ENCODE assay signal across 8 mouse cellular contexts in the genomic region with DNA sequence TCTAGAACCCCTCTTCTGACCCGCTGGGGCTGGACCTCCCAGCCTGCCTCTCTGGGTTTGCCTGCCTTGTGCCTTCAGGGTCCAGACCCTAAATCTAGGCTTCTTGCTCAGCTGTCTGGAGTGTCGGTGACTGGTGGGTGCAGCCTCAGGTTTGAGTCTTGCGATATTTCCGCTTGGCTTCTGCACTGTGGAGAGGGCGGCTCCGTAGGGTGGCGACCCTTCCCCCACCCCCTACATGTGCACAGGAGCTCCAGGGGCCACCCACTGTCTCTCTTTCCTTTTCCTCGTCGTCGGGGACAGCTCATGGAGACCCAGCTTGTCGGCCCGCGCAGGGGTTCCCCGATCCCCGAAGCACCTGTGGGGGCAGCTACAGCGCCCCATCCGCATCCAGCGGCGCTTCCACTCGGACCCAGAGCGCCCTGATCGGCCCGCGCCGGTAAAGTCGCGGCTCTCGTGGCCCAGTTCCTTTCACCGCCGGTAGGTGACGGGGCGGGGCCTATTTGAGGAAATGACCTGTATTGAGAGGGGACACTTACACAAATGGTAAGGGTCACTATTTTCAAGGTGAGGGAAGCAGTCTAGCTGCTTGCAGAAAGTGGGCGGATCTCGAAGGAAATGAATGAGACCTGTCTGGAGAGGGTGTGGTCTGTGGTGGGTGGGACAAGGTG. TPM values are rescaled to one million over a fixed set of nuclear protein-coding genes. Genes with fewer than 3 reads are reported as not detected.
DNase-seq lines count a peak whose midpoint lies in the region; ATAC-seq lines count a peak whose summit lies in the region.

No protein-coding gene starts in this region.

- peak overlapping the region; percentile 56 for H3K4me2 ChIP-seq in heart, embryonic 14.5 days (ENCODE audit: low read length)

- H3K27ac ChIP-seq in heart, embryonic 14.5 days (replicated peaks in 1 of 2; ENCODE audit: control insufficient read depth in 1 of 2, insufficient read depth in 1 of 2, low read depth in 2 of 2, low read length in 2 of 2), result no peak overlapping the region
- H3K27ac ChIP-seq in hindbrain, embryonic 10.5 days, result 0 out of 2 replicates have a peak overlapping the region, but pooled peaks have one; percentile 23

- H3K4me1 ChIP-seq in heart, embryonic 14.5 days (ENCODE audit: control insufficient read depth in 2 of 2, insufficient read depth in 2 of 2, low read length in 2 of 2), result 0 out of 4 replicates have a peak, but pooled peaks cover 0 to 4% of the 10 kb centered on the region in 2 experiments
- H3K4me1 ChIP-seq in hindbrain, embryonic 10.5 days (replicated peaks), result peaks cover 11% of the 10 kb centered on the region

- H3K36me3 ChIP-seq in heart, embryonic 14.5 days (ENCODE audit: control insufficient read depth, insufficient read depth, low read length), result no peaks in the 10 kb centered on the region
- no peaks in the 10 kb centered on the region for H3K36me3 ChIP-seq in hindbrain, embryonic 10.5 days
- H3K36me3 ChIP-seq in splenic B cell, adult 2 months (ENCODE audit: control insufficient read depth, insufficient read depth, low read length, poor library complexity, severe bottlenecking), result no peaks in the 10 kb centered on the region

- no peak for ATAC-seq in heart, embryonic 14.5 days (ENCODE audit: insufficient number of reproducible peaks, insufficient read depth, low FRiP score, low read depth)

- H3K9me3 ChIP-seq in heart, embryonic 14.5 days (ENCODE audit: control insufficient read depth, low read length), result no peaks in the 10 kb centered on the region
- H3K9me3 ChIP-seq in hindbrain, embryonic 10.5 days, result no peaks in the 10 kb centered on the region

- no peak for DNase-seq in heart, postnatal 4 days
- peak; percentile 54 for DNase-seq in MN1 (ENCODE audit: low spot score)
- no peak for DNase-seq in hindbrain, embryonic 10.5 days (ENCODE audit: low spot score)
- DNase-seq in lung, postnatal 10 days, result peak; percentile 53
- peak; percentile 81 for DNase-seq in splenic B cell, adult 2 months (ENCODE audit: low read depth, low spot score)
- DNase-seq in cerebellum, adult 9-11 months, result no peak
- DNase-seq in cerebellum, adult 11 months, result no peak

- peak overlapping the region; percentile 3 to 28; a peak in 3 of 4 replicates for H3K4me3 ChIP-seq in heart, embryonic 14.5 days (ENCODE audit: control insufficient read depth in 1 of 2, insufficient read depth in 1 of 2, low read depth in 1 of 2, low read length in 2 of 2)
- H3K4me3 ChIP-seq in hindbrain, embryonic 10.5 days, result peak overlapping the region; percentile 40

- H3K9ac ChIP-seq in heart, embryonic 14.5 days (ENCODE audit: low read length), result peak overlapping the region; percentile 11; the same call in 1 of the 2 replicates

- peaks cover 61% of the 10 kb centered on the region for H3K27me3 ChIP-seq in heart, embryonic 14.5 days (ENCODE audit: control insufficient read depth, insufficient read depth, low read length)
- H3K27me3 ChIP-seq in hindbrain, embryonic 10.5 days (ENCODE audit: insufficient read depth, poor library complexity, severe bottlenecking), result peaks cover 78% of the 10 kb centered on the region
- H3K27me3 ChIP-seq in splenic B cell, adult 2 months (ENCODE audit: control insufficient read depth, insufficient read depth, low read length, poor library complexity, severe bottlenecking), result no peaks in the 10 kb centered on the region

- 3% methylated on average over 33 of the region's 34 CpGs for WGBS in heart, embryonic 14.5 days
- WGBS in hindbrain, embryonic 10.5 days, result 3% methylated on average over 34 of the region's 34 CpGs

RNA-seq across cellular contexts. Expression of gene Pde4c, which starts 6.4 kb away (rescaled TPM):
- 0.08 and 0.23 TPM in 2 replicates for polyA plus RNA-seq in heart, embryonic 14.5 days (2014; fragmentation: Nextera tagmentation; extraction: Ambion mirVana)
- total RNA-seq in heart, postnatal 4 days (2021), result 1 to 10 TPM in 1 of 2 experiments, under 1 TPM in 1; 0.74 to 1.0 TPM
- polyA plus RNA-seq in hindbrain, embryonic 10.5 days (2016; fragmentation: Nextera tagmentation; extraction: Ambion mirVana), result 0.63 and 0.69 TPM in 2 replicates

RNA-seq across cellular contexts. Expression of gene Gm3336, which starts 11.6 kb away (rescaled TPM):
- polyA plus RNA-seq in heart, embryonic 14.5 days (2014; fragmentation: Nextera tagmentation; extraction: Ambion mirVana), result not detected in 2 replicates
- total RNA-seq in heart, postnatal 4 days (2021), result not detected
- polyA plus RNA-seq in hindbrain, embryonic 10.5 days (2016; fragmentation: Nextera tagmentation; extraction: Ambion mirVana), result not detected in 2 replicates

RNA-seq across cellular contexts. Expression of gene Rab3a, which starts 24.5 kb away (rescaled TPM):
- polyA plus RNA-seq in heart, embryonic 14.5 days (2014; fragmentation: Nextera tagmentation; extraction: Ambion mirVana), result 24.1 and 25.7 TPM in 2 replicates
- 10 to 100 TPM; 27.3 to 28.7 TPM for total RNA-seq in heart, postnatal 4 days (2021)
- polyA plus RNA-seq in hindbrain, embryonic 10.5 days (2016; fragmentation: Nextera tagmentation; extraction: Ambion mirVana), result 24.8 and 70.3 TPM in 2 replicates

RNA-seq across cellular contexts. Expression of gene Iqcn, which starts 26.7 kb away (rescaled TPM):
- polyA plus RNA-seq in heart, embryonic 14.5 days (2014; fragmentation: Nextera tagmentation; extraction: Ambion mirVana), result not detected in 2 replicates
- under 1 TPM; 0.10 to 0.11 TPM for total RNA-seq in heart, postnatal 4 days (2021)
- polyA plus RNA-seq in hindbrain, embryonic 10.5 days (2016; fragmentation: Nextera tagmentation; extraction: Ambion mirVana), result 0.07 TPM in 1 of 2 replicates, not detected in the other

RNA-seq across cellular contexts. Expression of gene Mpv17l2, which starts 30.8 kb away (rescaled TPM):
- 44.0 and 47.4 TPM in 2 replicates for polyA plus RNA-seq in heart, embryonic 14.5 days (2014; fragmentation: Nextera tagmentation; extraction: Ambion mirVana)
- 10 to 100 TPM; 35.8 to 37.9 TPM for total RNA-seq in heart, postnatal 4 days (2021)
- 35.0 and 40.6 TPM in 2 replicates for polyA plus RNA-seq in hindbrain, embryonic 10.5 days (2016; fragmentation: Nextera tagmentation; extraction: Ambion mirVana)

Comparison
In these comparisons a context has a peak if more than half of its experiments do, and no peak if none do; other contexts are left out.
1. DNase-seq: peak in MN1 (single experiment), lung, postnatal 10 days (single experiment) and splenic B cell, adult 2 months (single experiment); none in heart, postnatal 4 days (single experiment), hindbrain, embryonic 10.5 days (single experiment), cerebellum, adult 9-11 months (single experiment) and cerebellum, adult 11 months (single experiment).